Mouse (Mus musculus) neural tube, embryonic 12.5 days (tissue): ENCODE measurements around the gene Synpo2. TPM values are rescaled to one million over a fixed set of nuclear protein-coding genes. Genes with fewer than 3 reads are reported as not detected.

Source experiments
- ATAC-seq: fragments of 200-750 bp; cut with Nextera tagmentation; 2 replicates; pipeline ENCODE4 v1.8.0; 2017; ENCODE audit warnings: low read depth, mild to moderate bottlenecking, moderate TSS enrichment, moderate library complexity; ENCODE audit not compliant: low FRiP score
- H3K27ac ChIP-seq: fragments of 300-500 bp; sonication (generic); 2 replicates; pipeline ENCODE4 v1.5.1; 2016
- H3K27me3 ChIP-seq: fragments of 300-500 bp; sonication (generic); replicated peaks from 2 replicates; pipeline ENCODE4 v1.6.1; 2016; ENCODE audit warnings: mild to moderate bottlenecking
- H3K36me3 ChIP-seq: fragments of 300-500 bp; sonication (generic); 2 replicates; pipeline ENCODE4 v1.6.1; 2016; ENCODE audit warnings: mild to moderate bottlenecking
- H3K4me1 ChIP-seq: fragments of 300-500 bp; sonication (generic); 2 replicates; pipeline ENCODE4 v1.6.1; 2016
- H3K4me2 ChIP-seq: fragments of 300-500 bp; sonication (generic); replicated peaks from 2 replicates; pipeline ENCODE4 v1.6.1; 2016; ENCODE audit warnings: mild to moderate bottlenecking
- H3K4me3 ChIP-seq: fragments of 300-500 bp; sonication (generic); 2 replicates; pipeline ENCODE4 v1.5.1; 2016
- H3K9ac ChIP-seq: fragments of 300-500 bp; sonication (generic); 2 replicates; pipeline ENCODE4 v1.6.1; 2016; ENCODE audit warnings: mild to moderate bottlenecking
- H3K9me3 ChIP-seq: fragments of 300-500 bp; sonication (generic); 2 replicates; pipeline ENCODE4 v1.6.1; 2016; ENCODE audit warnings: mild to moderate bottlenecking
- WGBS: fragments of 180-500 bp; shearing (Covaris S2); methylation state at CpG from one replicate; pipeline ENCODE4 v1.1.7; 2016; 5-methylcytosine and 5-hydroxymethylcytosine counted together
- polyA plus RNA-seq: library from polyadenylated mRNA; unstranded; fragments of >200 nt; fragmentation: Nextera tagmentation; extraction: Ambion mirVana; gene quantifications from 2 replicates; pipeline ENCODE4 v1.2.1, GENCODE M21; 2016

Synpo2 gene
- polyA plus RNA-seq, 1 experiment from 2014 or later: 3.5 TPM

DNA sequence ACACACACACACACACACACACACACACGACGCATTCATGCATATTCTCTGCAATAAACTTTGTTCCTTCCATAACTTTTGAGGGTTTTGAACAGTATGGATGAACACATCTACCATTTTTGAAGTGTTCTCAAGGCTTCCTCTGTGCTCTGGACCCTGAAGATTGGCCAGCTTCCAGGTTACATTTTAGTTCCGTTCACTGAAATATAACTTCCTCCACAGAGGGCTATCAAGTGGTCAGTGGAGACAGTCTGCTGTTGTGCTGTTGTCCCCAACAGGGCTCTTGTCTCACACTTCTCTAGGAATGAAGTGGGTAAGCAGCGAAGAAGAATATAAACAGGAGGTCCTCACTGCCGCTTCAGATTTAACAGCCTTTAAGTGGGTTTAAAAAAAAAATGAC, 170.5 kb downstream of the Synpo2 start:
- H3K4me3 ChIP-seq: no peak overlapping the region
- no peaks in the 10 kb centered on the region for H3K36me3 ChIP-seq
- no peak overlapping the region for H3K9ac ChIP-seq
- no peaks in the 10 kb centered on the region for H3K9me3 ChIP-seq
- H3K4me1 ChIP-seq: no peaks in the 10 kb centered on the region
- H3K4me2 ChIP-seq: no peak overlapping the region
- no peak for ATAC-seq
- H3K27me3 ChIP-seq: no peaks in the 10 kb centered on the region
- WGBS: 79% methylated on average over 5 of the region's 5 CpGs
- H3K27ac ChIP-seq: no peak overlapping the region

DNA sequence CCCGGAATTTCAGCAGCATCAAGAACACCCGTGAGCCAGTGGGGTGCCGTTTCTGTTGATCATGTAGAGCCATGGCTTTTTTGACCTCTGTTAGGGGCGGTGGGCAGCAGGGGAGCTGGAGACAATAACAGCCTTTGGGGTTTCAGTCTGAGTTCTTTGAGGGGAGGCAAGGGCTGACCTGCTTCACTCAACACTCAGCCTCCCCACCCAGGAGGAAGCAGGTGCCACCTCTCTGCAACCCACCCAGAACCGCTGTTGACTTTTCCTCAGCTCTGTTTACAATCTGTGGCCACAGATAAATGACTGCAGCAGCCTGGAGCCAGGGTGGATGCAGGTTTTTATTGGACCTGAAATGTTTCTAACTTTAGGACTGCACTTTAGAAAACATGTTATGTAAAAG, 171.8 kb downstream of the Synpo2 start:
- no peaks in the 10 kb centered on the region for H3K27me3 ChIP-seq
- no peaks in the 10 kb centered on the region for H3K9me3 ChIP-seq
- no peak overlapping the region for H3K9ac ChIP-seq
- H3K27ac ChIP-seq: no peak overlapping the region
- H3K4me3 ChIP-seq: no peak overlapping the region
- H3K36me3 ChIP-seq: no peaks in the 10 kb centered on the region
- no peak for ATAC-seq
- no peak overlapping the region for H3K4me2 ChIP-seq
- WGBS: 22% methylated on average over 5 of the region's 5 CpGs
- H3K4me1 ChIP-seq: no peaks in the 10 kb centered on the region

DNA sequence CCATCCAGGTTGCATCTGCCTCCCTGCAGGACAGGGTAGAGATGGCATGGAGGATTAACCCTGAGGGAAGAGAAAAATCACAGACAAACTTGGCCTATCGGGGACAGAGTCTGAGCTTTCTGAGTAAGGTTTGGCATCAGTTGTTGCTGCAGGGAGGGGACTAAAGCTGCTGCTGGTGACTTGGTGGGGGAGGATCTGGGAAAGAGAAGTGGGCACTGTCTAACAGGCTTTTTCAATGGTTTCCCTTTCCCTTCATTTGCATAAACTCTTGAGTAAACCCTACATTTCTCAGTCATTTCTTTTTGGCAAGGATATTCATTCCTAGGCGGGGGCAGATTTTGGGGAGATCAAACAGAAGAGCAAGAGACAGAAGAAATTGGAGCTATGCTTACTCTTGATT, 174.0 kb downstream of the Synpo2 start:
- no peaks in the 10 kb centered on the region for H3K4me1 ChIP-seq

DNA sequence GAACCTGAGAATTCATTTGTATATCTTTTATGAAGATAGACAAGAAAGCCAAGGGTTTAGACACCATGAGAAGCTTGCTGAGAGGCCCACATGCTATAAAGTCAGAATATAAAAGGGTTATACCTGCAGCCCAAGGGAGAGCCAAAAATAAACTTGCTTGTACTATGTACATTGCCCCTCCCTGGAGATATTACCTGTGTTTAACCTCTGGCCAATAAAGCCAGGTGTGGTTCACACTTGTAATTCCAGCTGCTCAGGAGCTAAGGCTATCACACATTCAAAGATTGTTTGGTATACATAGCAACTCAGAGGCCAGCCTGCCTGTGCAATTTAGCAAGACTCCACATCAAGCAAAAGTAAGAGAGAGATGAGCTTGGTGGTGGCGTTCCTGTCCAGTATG, 177.1 kb downstream of the Synpo2 start:
- ATAC-seq: no peak
- Histone ChIP-seq H3K4me1 (no peaks in the 10 kb centered on the region), H3K27me3 (no peaks in the 10 kb centered on the region), H3K9me3 (no peaks in the 10 kb centered on the region), H3K36me3 (no peaks in the 10 kb centered on the region), H3K27ac (no peak overlapping the region), H3K4me2 (no peak overlapping the region), H3K4me3 (no peak overlapping the region), H3K9ac (no peak overlapping the region)
- 90% methylated on average over 1 of the region's 1 CpGs for WGBS

More for the DNA sequence above, 174.0 kb downstream of the Synpo2 start:
- Histone ChIP-seq H3K36me3 (no peaks in the 10 kb centered on the region), H3K4me2 (no peak overlapping the region), H3K27ac (no peak overlapping the region), H3K27me3 (no peaks in the 10 kb centered on the region), H3K9me3 (no peaks in the 10 kb centered on the region), H3K9ac (no peak overlapping the region), H3K4me3 (no peak overlapping the region)
- no peak for ATAC-seq
- 87% methylated on average over 2 of the region's 2 CpGs for WGBS

DNA sequence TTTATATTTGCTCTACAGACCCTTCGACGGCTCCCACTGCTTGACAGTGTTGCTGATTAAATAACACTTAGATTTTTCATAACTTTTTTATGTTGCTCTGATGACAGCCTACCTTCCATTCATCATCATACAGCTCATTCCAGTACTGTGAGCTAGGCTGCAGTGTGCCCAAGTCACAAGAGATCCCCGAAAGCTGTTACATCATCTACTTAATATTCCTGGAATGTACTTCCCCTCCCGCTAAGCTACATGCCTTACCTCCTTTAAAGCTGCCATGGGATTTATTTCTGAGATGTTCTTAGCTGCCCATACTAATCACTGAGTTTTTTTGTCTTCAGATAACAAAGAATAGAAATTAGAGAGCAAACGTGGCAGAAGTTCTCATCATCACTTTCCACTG, 181.8 kb downstream of the Synpo2 start:
- ATAC-seq: no peak
- no peaks in the 10 kb centered on the region for H3K9me3 ChIP-seq
- H3K9ac ChIP-seq: no peak overlapping the region
- no peaks in the 10 kb centered on the region for H3K27me3 ChIP-seq
- 82% methylated on average over 5 of the region's 5 CpGs for WGBS
- no peaks in the 10 kb centered on the region for H3K4me1 ChIP-seq
- H3K27ac ChIP-seq: no peak overlapping the region
- no peak overlapping the region for H3K4me3 ChIP-seq
- H3K36me3 ChIP-seq: no peaks in the 10 kb centered on the region
- no peak overlapping the region for H3K4me2 ChIP-seq

DNA sequence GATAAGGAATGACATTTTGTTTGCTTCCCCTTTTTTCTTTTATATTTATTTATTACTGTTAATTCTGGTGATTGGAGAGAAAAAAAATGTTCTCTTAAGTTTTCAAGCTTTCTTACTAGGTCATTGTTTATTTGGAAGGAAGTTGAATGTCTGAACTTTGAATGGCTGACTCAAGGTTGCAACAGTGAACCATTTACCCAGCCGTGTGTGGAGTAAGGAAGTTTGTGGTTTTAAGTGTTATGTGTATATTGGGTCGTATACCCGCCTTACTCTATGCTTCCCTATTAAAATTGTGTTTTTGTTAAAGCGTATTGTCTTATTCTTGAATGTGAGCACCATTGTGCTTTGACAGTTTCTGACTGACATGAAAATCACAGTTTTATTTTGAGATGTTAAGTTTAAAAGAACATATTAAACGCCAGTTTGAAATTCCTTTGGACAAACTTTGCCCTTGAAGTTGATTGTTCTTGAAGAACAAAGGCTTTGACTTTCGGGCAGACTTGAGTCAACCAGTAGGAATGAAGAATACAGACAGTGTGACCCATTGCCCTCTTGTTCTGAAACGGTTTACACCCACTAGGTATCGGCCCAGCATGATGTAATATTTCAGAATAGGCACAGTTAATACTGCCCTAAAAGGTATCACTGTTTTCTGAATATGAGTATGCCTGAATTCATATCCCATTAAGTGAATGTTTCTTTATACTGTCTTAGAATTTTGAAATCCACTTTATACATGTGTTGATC, 182.6 kb downstream of the Synpo2 start:
- Histone ChIP-seq H3K4me3 (no peak overlapping the region), H3K9ac (no peak overlapping the region), H3K4me1 (no peaks in the 10 kb centered on the region), H3K4me2 (no peak overlapping the region), H3K9me3 (no peaks in the 10 kb centered on the region), H3K36me3 (no peaks in the 10 kb centered on the region), H3K27ac (no peak overlapping the region), H3K27me3 (no peaks in the 10 kb centered on the region)
- no peak for ATAC-seq
- WGBS: 72% methylated on average over 8 of the region's 8 CpGs

DNA sequence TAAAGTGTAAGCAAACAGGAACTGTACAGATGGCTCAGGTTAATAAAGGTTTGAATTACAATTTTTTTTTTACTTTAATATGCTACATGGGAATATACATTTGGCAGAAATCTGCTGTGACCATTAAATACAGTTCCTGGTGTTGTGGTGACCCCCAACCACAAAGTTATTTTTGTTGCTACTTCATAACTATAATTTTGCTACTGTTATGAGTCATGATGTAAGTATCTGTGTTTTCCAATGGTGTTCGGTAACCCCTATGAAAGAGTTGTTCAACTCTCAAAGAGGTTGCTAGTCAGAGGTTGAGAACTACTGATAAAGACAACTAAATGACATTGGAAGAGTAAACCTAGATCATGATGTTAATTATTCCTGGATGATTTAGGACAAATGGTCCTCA, 193.6 kb downstream of the Synpo2 start:
- Histone ChIP-seq H3K4me2 (no peak overlapping the region), H3K9ac (no peak overlapping the region), H3K9me3 (no peaks in the 10 kb centered on the region), H3K27ac (no peak overlapping the region), H3K4me1 (no peaks in the 10 kb centered on the region), H3K27me3 (no peaks in the 10 kb centered on the region), H3K4me3 (no peak overlapping the region), H3K36me3 (no peaks in the 10 kb centered on the region)
- ATAC-seq: no peak
- 98% methylated on average over 1 of the region's 1 CpGs for WGBS

DNA sequence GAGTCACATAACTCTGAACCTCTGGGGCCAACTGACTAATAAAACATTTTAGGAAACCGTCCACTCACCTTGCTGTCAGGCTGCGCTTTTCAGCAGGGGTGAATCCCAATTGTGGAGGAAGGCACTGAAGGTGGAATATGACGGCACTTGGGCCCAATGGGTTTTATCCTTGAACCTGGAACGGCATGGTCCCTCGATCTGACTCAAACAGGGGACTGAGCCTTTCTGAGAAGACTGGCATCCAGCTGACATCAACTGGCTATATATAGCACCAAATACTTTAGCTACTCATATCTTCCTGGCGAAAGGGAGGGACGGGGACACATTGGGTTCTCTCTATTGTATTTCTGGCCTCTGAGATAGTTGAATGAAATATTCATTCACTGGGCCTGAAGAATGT, 201.2 kb downstream of the Synpo2 start, which contains the start of gene Myoz2:
Gene Myoz2, minus strand, starts transcription at position 264 of the 400 bp plus-strand sequence.
- H3K4me3 ChIP-seq: no peak within 1 kb of the TSS
- no peaks in the 10 kb centered on the region for H3K36me3 ChIP-seq
- no peaks in the 10 kb centered on the region for H3K9me3 ChIP-seq
- H3K4me1 ChIP-seq: no peaks in the 10 kb centered on the region
- no peak within 1 kb of the TSS for H3K9ac ChIP-seq
- 88% methylated on average over 7 of the region's 7 CpGs for WGBS
- no peak for ATAC-seq
- H3K27ac ChIP-seq: no peak within 1 kb of the TSS
- H3K4me2 ChIP-seq: no peak within 1 kb of the TSS
- H3K27me3 ChIP-seq: no peaks in the 10 kb centered on the region

DNA sequence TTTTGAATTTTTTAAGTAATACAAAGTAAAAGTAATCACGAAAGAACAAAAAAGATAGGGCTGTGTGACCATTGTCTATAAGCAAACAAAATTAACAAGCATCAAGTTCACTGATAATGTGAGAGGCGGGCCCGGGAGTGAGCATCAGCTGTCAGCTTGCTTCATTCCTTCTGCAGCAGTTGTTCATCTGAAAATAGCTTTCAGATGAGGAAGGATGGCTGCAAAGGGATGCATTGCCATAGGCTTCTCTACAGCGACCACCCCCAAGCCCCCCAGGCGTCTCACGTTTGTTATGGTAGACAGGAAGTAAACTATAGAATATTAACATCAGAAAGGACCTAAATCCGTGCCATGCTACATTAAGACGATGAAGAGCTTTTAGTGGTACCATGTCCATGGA, 202.1 kb downstream of the Synpo2 start:
- Histone ChIP-seq H3K36me3 (no peaks in the 10 kb centered on the region), H3K4me3 (no peak overlapping the region), H3K27me3 (no peaks in the 10 kb centered on the region), H3K9ac (no peak overlapping the region), H3K4me2 (no peak overlapping the region), H3K4me1 (no peaks in the 10 kb centered on the region), H3K9me3 (no peaks in the 10 kb centered on the region), H3K27ac (no peak overlapping the region)
- 78% methylated on average over 8 of the region's 8 CpGs for WGBS
- no peak for ATAC-seq

Other genes with a start within 250 kb of the Synpo2 start
- gene Myoz2, start 201.1 kb downstream of the Synpo2 start, polyA plus RNA-seq: 2.6 and 3.2 TPM in 2 replicates
- gene Sec24d, start 31.3 kb upstream of the Synpo2 start, polyA plus RNA-seq: 21.8 and 24.2 TPM in 2 replicates
- gene Mettl14, start 150.0 kb upstream of the Synpo2 start, polyA plus RNA-seq: 30.4 and 34.2 TPM in 2 replicates
- gene Prss12, start 210.8 kb upstream of the Synpo2 start, polyA plus RNA-seq: 12.1 and 13.0 TPM in 2 replicates